Mouse (Mus musculus): Measurements from ENCODE around the gene Rpl41. TPM values are rescaled to one million over a fixed set of nuclear protein-coding genes. Genes with fewer than 3 reads are reported as not detected.

The Rpl41 gene
- polyA plus RNA-seq, 1 experiment = 2,108 TPM

DNA sequence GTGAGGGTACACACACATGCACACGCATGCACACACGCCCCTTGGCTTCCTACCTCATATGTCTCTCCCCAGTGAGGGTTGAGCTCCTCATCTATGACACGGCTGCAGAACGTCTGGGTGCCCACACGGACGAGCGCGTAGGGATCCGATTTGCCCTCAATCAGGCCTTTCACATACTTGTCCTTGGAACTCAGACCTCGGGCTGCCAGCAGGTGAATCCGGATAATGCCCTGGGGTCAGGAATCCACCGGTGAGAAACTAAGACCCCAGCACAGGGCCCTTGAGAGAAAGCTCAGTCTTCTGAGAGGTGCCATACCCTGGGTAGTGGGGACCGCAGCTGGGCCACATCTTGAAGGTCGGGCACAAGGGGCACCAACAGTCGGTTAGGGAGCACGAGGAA lies 28.5 kb downstream of the Rpl41 start:
- Histone ChIP-seq H3K27ac (ENCODE audit: control insufficient read depth, insufficient read depth, low read length) (no peak overlapping the region), H3K4me3 (ENCODE audit: control insufficient read depth, insufficient read depth, low read length) (no peak overlapping the region), H3K27me3 (ENCODE audit: control insufficient read depth, insufficient read depth, low read length) (no peaks in the 10 kb centered on the region), H3K36me3 (ENCODE audit: control insufficient read depth, insufficient read depth, low read length) (peaks cover 33% of the 10 kb centered on the region), H3K4me1 (replicated peaks; ENCODE audit: control insufficient read depth, insufficient read depth, low read length) (peaks cover 8% of the 10 kb centered on the region; the same call in 1 of the 2 replicates)
- DNase-seq = no peak
- WGBS = 97% methylated on average over 16 of the region's 16 CpGs
- TF ChIP-seq CTCF (IDR thresholded peaks at IDR 0.05; ENCODE audit: borderline replicate concordance, control insufficient read depth, extremely low read depth, insufficient read depth, low read length, poor library complexity) (no peak), POLR2A (IDR thresholded peaks at IDR 0.05; ENCODE audit: control insufficient read depth, extremely low read depth, insufficient read depth, low read length, poor library complexity) (no peak)

DNA sequence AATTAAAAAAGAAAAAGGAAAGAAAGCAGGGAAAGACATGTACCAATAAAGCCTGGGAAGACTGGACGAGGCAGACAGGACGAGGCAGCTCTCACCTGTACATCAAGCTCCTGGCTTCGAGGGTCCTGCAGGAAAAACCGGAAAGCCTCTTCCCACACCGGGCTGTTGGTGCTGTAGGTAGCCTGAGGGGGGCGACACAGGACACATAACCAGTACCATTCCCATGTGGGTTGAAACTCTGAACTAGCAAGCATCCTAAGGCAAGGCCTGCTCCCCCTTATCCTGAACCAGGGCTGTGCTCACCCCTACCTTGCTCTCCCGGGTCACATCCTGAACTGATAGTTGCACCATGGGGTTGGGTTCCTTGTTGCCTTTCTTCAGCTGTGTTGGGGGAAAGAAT lies 30.3 kb downstream of the Rpl41 start:
- DNase-seq = peak; percentile 56
- H3K36me3 ChIP-seq (ENCODE audit: control insufficient read depth, insufficient read depth, low read length) = peaks cover 44% of the 10 kb centered on the region
- peaks cover 1% of the 10 kb centered on the region; the same call in 1 of the 2 replicates for H3K4me1 ChIP-seq (replicated peaks; ENCODE audit: control insufficient read depth, insufficient read depth, low read length)
- no peak overlapping the region for H3K27ac ChIP-seq (ENCODE audit: control insufficient read depth, insufficient read depth, low read length)
- H3K4me3 ChIP-seq (ENCODE audit: control insufficient read depth, insufficient read depth, low read length) = no peak overlapping the region
- H3K27me3 ChIP-seq (ENCODE audit: control insufficient read depth, insufficient read depth, low read length) = no peaks in the 10 kb centered on the region
- no peak for TF ChIP-seq POLR2A (IDR thresholded peaks at IDR 0.05; ENCODE audit: control insufficient read depth, extremely low read depth, insufficient read depth, low read length, poor library complexity)
- TF ChIP-seq CTCF (IDR thresholded peaks at IDR 0.05; ENCODE audit: borderline replicate concordance, control insufficient read depth, extremely low read depth, insufficient read depth, low read length, poor library complexity) = peak; percentile 68; the same call in 1 of the 2 replicates
- 93% methylated on average over 7 of the region's 7 CpGs for WGBS

DNA sequence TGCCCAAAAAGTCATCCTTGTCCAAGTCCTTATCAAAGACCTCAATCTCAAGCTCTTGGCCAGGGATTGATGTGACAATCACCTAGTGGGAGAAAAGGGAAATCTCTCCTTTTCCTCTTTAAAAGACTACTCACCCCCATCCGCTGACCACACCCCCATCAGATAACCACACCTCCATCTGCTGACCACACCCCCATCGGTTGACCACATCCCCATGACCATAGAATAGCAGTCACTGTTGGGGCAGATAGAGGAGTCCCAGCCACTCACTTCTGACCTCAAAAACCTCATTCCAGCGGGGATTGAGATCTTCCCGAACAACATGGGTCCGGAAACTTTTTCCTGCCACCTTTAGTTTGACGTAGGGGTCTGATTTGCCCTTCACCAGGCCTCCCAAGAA lies 32.4 kb downstream of the Rpl41 start:
- Histone ChIP-seq H3K4me3 (ENCODE audit: control insufficient read depth, insufficient read depth, low read length) (no peak overlapping the region), H3K36me3 (ENCODE audit: control insufficient read depth, insufficient read depth, low read length) (peaks cover 48% of the 10 kb centered on the region), H3K4me1 (replicated peaks; ENCODE audit: control insufficient read depth, insufficient read depth, low read length) (no peaks in the 10 kb centered on the region), H3K27ac (ENCODE audit: control insufficient read depth, insufficient read depth, low read length) (no peak overlapping the region), H3K27me3 (ENCODE audit: control insufficient read depth, insufficient read depth, low read length) (no peaks in the 10 kb centered on the region)
- TF ChIP-seq CTCF (IDR thresholded peaks at IDR 0.05; ENCODE audit: borderline replicate concordance, control insufficient read depth, extremely low read depth, insufficient read depth, low read length, poor library complexity) = no peak
- no peak for TF ChIP-seq POLR2A (IDR thresholded peaks at IDR 0.05; ENCODE audit: control insufficient read depth, extremely low read depth, insufficient read depth, low read length, poor library complexity)
- 74% methylated on average over 6 of the region's 6 CpGs for WGBS
- DNase-seq = no peak

DNA sequence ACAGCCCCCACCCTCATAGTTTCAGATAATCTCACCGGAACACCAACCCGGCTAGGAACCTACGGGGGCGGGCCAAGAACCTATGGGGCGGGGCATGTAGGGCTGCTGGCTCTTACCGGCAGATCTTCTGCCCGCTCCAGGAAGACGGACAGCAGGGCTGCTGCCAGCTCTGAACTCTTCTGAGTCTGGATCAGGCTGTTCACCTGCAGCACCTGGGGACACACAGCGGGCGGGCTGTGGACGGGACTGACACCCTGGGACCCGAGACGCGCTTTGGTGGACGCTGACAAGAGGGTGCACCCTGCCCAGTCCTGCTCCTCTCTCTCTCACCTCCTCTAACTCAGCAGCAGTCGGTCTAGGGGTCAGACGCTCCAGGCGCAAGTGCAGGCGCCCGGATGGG lies 33.1 kb downstream of the Rpl41 start:
- Histone ChIP-seq H3K27me3 (ENCODE audit: control insufficient read depth, insufficient read depth, low read length) (no peaks in the 10 kb centered on the region), H3K4me1 (replicated peaks; ENCODE audit: control insufficient read depth, insufficient read depth, low read length) (no peaks in the 10 kb centered on the region), H3K4me3 (ENCODE audit: control insufficient read depth, insufficient read depth, low read length) (no peak overlapping the region), H3K27ac (ENCODE audit: control insufficient read depth, insufficient read depth, low read length) (no peak overlapping the region), H3K36me3 (ENCODE audit: control insufficient read depth, insufficient read depth, low read length) (peaks cover 53% of the 10 kb centered on the region)
- no peak for DNase-seq
- WGBS = 96% methylated on average over 20 of the region's 20 CpGs
- TF ChIP-seq POLR2A (IDR thresholded peaks at IDR 0.05; ENCODE audit: control insufficient read depth, extremely low read depth, insufficient read depth, low read length, poor library complexity) (no peak), CTCF (IDR thresholded peaks at IDR 0.05; ENCODE audit: borderline replicate concordance, control insufficient read depth, extremely low read depth, insufficient read depth, low read length, poor library complexity) (no peak)

DNA sequence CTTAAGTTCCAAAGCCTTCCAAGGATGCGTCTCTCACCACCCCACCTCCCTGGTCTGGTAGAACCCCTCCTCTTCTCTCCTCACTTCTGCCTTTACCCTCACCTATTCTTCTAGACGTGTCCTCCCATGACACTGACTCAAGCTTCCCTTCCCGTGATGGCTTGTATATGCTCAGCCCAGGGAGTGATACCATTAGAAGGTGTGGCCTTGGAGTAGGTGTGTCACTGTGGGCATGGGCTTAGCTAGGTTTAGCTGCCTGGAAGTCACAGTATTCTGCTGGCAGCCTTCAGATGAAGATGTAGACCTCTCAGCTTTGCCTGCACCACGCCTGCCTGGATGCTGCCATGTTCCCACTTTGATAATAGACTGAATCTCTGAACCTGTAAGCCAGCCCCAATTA lies 34.1 kb downstream of the Rpl41 start:
- 92% methylated on average over 4 of the region's 4 CpGs for WGBS
- H3K4me1 ChIP-seq (replicated peaks; ENCODE audit: control insufficient read depth, insufficient read depth, low read length) = no peaks in the 10 kb centered on the region
- DNase-seq = no peak
- H3K27me3 ChIP-seq (ENCODE audit: control insufficient read depth, insufficient read depth, low read length) = no peaks in the 10 kb centered on the region
- H3K27ac ChIP-seq (ENCODE audit: control insufficient read depth, insufficient read depth, low read length) = no peak overlapping the region
- H3K4me3 ChIP-seq (ENCODE audit: control insufficient read depth, insufficient read depth, low read length) = no peak overlapping the region
- TF ChIP-seq CTCF (IDR thresholded peaks at IDR 0.05; ENCODE audit: borderline replicate concordance, control insufficient read depth, extremely low read depth, insufficient read depth, low read length, poor library complexity) (no peak), POLR2A (IDR thresholded peaks at IDR 0.05; ENCODE audit: control insufficient read depth, extremely low read depth, insufficient read depth, low read length, poor library complexity) (no peak)
- peaks cover 50% of the 10 kb centered on the region for H3K36me3 ChIP-seq (ENCODE audit: control insufficient read depth, insufficient read depth, low read length)

DNA sequence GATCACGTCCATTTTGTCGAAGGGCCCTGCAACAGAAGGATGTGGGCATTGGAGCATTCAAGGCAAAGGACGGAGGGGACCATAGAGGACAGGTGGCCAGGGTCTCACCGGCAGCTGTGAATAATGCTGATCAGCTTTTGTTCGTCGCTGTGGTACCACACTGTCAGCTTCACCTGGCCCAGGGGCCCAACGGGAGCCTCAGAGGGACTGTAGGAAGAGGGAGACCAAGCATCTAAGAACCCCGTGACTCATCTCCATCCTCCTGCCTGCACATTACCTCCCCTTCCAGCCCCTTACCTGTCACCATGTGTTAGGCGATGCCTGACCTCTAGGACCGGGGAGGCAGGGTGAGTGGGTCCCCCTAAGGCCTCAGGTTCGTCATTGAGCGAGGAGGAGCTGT lies 37.3 kb downstream of the Rpl41 start:
- Histone ChIP-seq H3K27ac (ENCODE audit: control insufficient read depth, insufficient read depth, low read length) (no peak overlapping the region), H3K4me1 (replicated peaks; ENCODE audit: control insufficient read depth, insufficient read depth, low read length) (no peaks in the 10 kb centered on the region), H3K4me3 (ENCODE audit: control insufficient read depth, insufficient read depth, low read length) (no peak overlapping the region), H3K27me3 (ENCODE audit: control insufficient read depth, insufficient read depth, low read length) (no peaks in the 10 kb centered on the region), H3K36me3 (ENCODE audit: control insufficient read depth, insufficient read depth, low read length) (peaks cover 42% of the 10 kb centered on the region)
- no peak for TF ChIP-seq CTCF (IDR thresholded peaks at IDR 0.05; ENCODE audit: borderline replicate concordance, control insufficient read depth, extremely low read depth, insufficient read depth, low read length, poor library complexity)
- TF ChIP-seq POLR2A (IDR thresholded peaks at IDR 0.05; ENCODE audit: control insufficient read depth, extremely low read depth, insufficient read depth, low read length, poor library complexity) = no peak
- DNase-seq = no peak
- WGBS = 96% methylated on average over 12 of the region's 12 CpGs

DNA sequence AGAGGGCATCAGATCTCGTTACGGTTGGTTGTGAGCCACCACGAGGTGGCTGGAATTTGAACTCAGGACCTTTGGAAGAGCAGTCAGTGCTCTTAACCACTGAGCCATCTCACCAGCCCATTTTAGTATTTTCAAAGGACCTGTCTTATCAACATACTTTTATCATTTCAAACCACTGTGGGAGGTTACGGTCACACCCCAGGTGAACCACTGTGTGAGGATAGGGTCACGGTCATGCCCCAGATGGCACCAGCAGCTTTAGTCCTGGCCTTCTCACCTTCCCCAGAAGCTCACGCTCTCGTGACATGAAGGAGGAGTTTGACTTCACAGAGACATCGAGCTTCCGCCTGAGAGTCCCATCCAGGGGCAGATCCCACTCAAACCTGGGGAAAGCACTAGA lies 37.9 kb downstream of the Rpl41 start:
- Histone ChIP-seq H3K4me1 (replicated peaks; ENCODE audit: control insufficient read depth, insufficient read depth, low read length) (no peaks in the 10 kb centered on the region), H3K4me3 (ENCODE audit: control insufficient read depth, insufficient read depth, low read length) (no peak overlapping the region), H3K36me3 (ENCODE audit: control insufficient read depth, insufficient read depth, low read length) (peaks cover 36% of the 10 kb centered on the region), H3K27me3 (ENCODE audit: control insufficient read depth, insufficient read depth, low read length) (no peaks in the 10 kb centered on the region), H3K27ac (ENCODE audit: control insufficient read depth, insufficient read depth, low read length) (no peak overlapping the region)
- TF ChIP-seq POLR2A (IDR thresholded peaks at IDR 0.05; ENCODE audit: control insufficient read depth, extremely low read depth, insufficient read depth, low read length, poor library complexity) (no peak), CTCF (IDR thresholded peaks at IDR 0.05; ENCODE audit: borderline replicate concordance, control insufficient read depth, extremely low read depth, insufficient read depth, low read length, poor library complexity) (no peak)
- DNase-seq = no peak
- 96% methylated on average over 9 of the region's 9 CpGs for WGBS

All from thymus, adult 2 months (tissue).